Comparison of ENCODE assay signal across 23 mouse cellular contexts in the genomic region with DNA sequence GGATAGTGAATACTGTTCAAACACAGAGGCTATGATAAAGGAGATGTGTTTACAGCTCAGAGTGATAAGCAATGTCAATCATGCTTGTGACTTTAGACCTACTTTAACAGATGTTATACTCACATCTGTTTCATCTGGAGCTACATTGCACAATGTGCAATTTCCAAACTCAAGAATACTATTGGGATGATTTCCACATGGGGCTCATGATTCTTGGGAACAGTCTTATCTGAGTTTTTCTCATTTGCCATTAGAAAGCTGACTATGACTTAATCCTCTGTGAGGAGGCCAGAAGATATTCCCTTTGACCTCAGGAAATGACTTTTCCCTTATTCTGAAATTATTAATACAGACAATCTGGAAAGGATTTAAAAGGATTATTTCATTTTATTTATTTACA.
DNase-seq lines count a peak whose midpoint lies in the region; ATAC-seq and TF ChIP-seq lines count a peak whose summit lies in the region.
"Had no signal": no experiment of that assay in that cellular context is flagged by ENCODE, and none has a peak within 500 bp of the region (broad histone marks: within the 10 kb centered on the region; RNA-seq: fewer than 3 reads in every experiment).

No protein-coding gene starts in this region.

- H3K4me1 ChIP-seq in heart, embryonic 12.5 days (replicated peaks): no peaks in the 10 kb centered on the region
- no peaks in the 10 kb centered on the region for H3K4me1 ChIP-seq in heart, embryonic 16.5 days (ENCODE audit: control insufficient read depth, insufficient read depth, low read length)
- H3K4me1 ChIP-seq in limb, embryonic 14.5 days (ENCODE audit: control insufficient read depth, insufficient read depth, low read length): peaks cover 13% of the 10 kb centered on the region
- no peaks in the 10 kb centered on the region for H3K4me1 ChIP-seq in limb, embryonic 10.5 days
- H3K4me1 ChIP-seq: hindbrain, embryonic 12.5 days; hindbrain, embryonic 15.5 days had no signal

- DNase-seq in heart, adult 18-20 months: peak; percentile 42 to 70
- no peak for DNase-seq in heart, postnatal 25 days (ENCODE audit: low spot score)
- DNase-seq in limb, embryonic 14.5 days (ENCODE audit: low spot score): peak; percentile 49
- DNase-seq in limb, embryonic 10.5 days (ENCODE audit: low spot score): no peak
- DNase-seq in skeletal muscle tissue, adult 2 months (ENCODE audit: low read depth, low spot score): peak; percentile 17
- DNase-seq: adrenal gland, postnatal 10 days; adrenal gland, postnatal 36 days; B cell, adult 2 months; cerebellum, adult 18-20 months; cerebellum, adult 9-10 months; cerebellum, postnatal 14 days; gastrocnemius, postnatal 36 days had no signal

- no peak for TF ChIP-seq POLR2A in limb, embryonic 14.5 days (IDR thresholded peaks at IDR 0.05; ENCODE audit: borderline replicate concordance, extremely low read depth, insufficient read depth, insufficient read length)

- H3K4me2 ChIP-seq in heart, embryonic 12.5 days: no peak overlapping the region
- no peak overlapping the region for H3K4me2 ChIP-seq in heart, embryonic 16.5 days (ENCODE audit: low read depth, low read length)
- H3K4me2 ChIP-seq in limb, embryonic 14.5 days (replicated peaks; ENCODE audit: low read depth, low read length, severe bottlenecking): no peak overlapping the region
- H3K4me2 ChIP-seq: forebrain, embryonic 13.5 days; hindbrain, embryonic 12.5 days; hindbrain, embryonic 15.5 days had no signal

- no peaks in the 10 kb centered on the region for H3K36me3 ChIP-seq in heart, embryonic 12.5 days
- H3K36me3 ChIP-seq in heart, embryonic 16.5 days (ENCODE audit: control insufficient read depth, insufficient read depth): no peaks in the 10 kb centered on the region
- H3K36me3 ChIP-seq in limb, embryonic 14.5 days (ENCODE audit: control insufficient read depth, insufficient read depth, low read length): no peaks in the 10 kb centered on the region
- H3K36me3 ChIP-seq in limb, embryonic 10.5 days: no peaks in the 10 kb centered on the region
- H3K36me3 ChIP-seq: forebrain, embryonic 10.5 days; G1E; hindbrain, embryonic 12.5 days; hindbrain, embryonic 15.5 days had no signal

- no peaks in the 10 kb centered on the region for H3K27me3 ChIP-seq in heart, embryonic 12.5 days (replicated peaks)
- H3K27me3 ChIP-seq in heart, embryonic 16.5 days (ENCODE audit: control insufficient read depth, insufficient read depth, low read length): no peaks in the 10 kb centered on the region
- no peaks in the 10 kb centered on the region for H3K27me3 ChIP-seq in limb, embryonic 14.5 days (ENCODE audit: control insufficient read depth, insufficient read depth, low read length)
- no peaks in the 10 kb centered on the region for H3K27me3 ChIP-seq in limb, embryonic 10.5 days (ENCODE audit: low read depth, poor library complexity, severe bottlenecking)
- H3K27me3 ChIP-seq: CH12.LX; forebrain, embryonic 13.5 days; hindbrain, embryonic 12.5 days; hindbrain, embryonic 15.5 days; Patski had no signal

- no peak overlapping the region for H3K9ac ChIP-seq in heart, embryonic 12.5 days
- H3K9ac ChIP-seq in heart, embryonic 16.5 days (ENCODE audit: low read length): no peak overlapping the region
- no peak overlapping the region for H3K9ac ChIP-seq in limb, embryonic 14.5 days (ENCODE audit: low read depth, low read length, severe bottlenecking)
- H3K9ac ChIP-seq: forebrain, embryonic 13.5 days; hindbrain, embryonic 12.5 days; hindbrain, embryonic 15.5 days had no signal

- ATAC-seq in heart, embryonic 12.5 days (ENCODE audit: insufficient number of reproducible peaks, low FRiP score): no peak
- 0 out of 2 replicates have a peak, but pooled peaks have one; percentile 23 for ATAC-seq in heart, embryonic 16.5 days (replicated peaks; ENCODE audit: extremely low read depth, insufficient read depth, low FRiP score)
- ATAC-seq in limb, embryonic 14.5 days (ENCODE audit: low FRiP score, low read depth): no peak
- ATAC-seq: forebrain, embryonic 13.5 days; forebrain, embryonic 16.5 days; intestine, postnatal 0 days; Patski had no signal

- H3K9me3 ChIP-seq in heart, embryonic 12.5 days (replicated peaks): no peaks in the 10 kb centered on the region
- H3K9me3 ChIP-seq in heart, embryonic 16.5 days (replicated peaks; ENCODE audit: control insufficient read depth, low read length): no peaks in the 10 kb centered on the region
- H3K9me3 ChIP-seq in limb, embryonic 14.5 days (ENCODE audit: control insufficient read depth, low read length): no peaks in the 10 kb centered on the region
- no peaks in the 10 kb centered on the region for H3K9me3 ChIP-seq in limb, embryonic 10.5 days (replicated peaks)
- H3K9me3 ChIP-seq: forebrain, embryonic 10.5 days; forebrain, embryonic 13.5 days; hindbrain, embryonic 12.5 days; hindbrain, embryonic 15.5 days had no signal

- H3K4me3 ChIP-seq in heart, embryonic 12.5 days: no peak overlapping the region
- H3K4me3 ChIP-seq in heart, embryonic 16.5 days (ENCODE audit: low read length): no peak overlapping the region
- H3K4me3 ChIP-seq in limb, embryonic 14.5 days (replicated peaks; ENCODE audit: low read length): no peak overlapping the region
- H3K4me3 ChIP-seq in limb, embryonic 10.5 days: no peak overlapping the region
- H3K4me3 ChIP-seq: forebrain, embryonic 10.5 days; forebrain, embryonic 13.5 days; hindbrain, embryonic 12.5 days; hindbrain, embryonic 15.5 days had no signal

- no peak overlapping the region for H3K27ac ChIP-seq in heart, embryonic 12.5 days (ENCODE audit: poor library complexity, severe bottlenecking)
- no peak overlapping the region for H3K27ac ChIP-seq in heart, embryonic 16.5 days (ENCODE audit: low read length)
- no peak overlapping the region for H3K27ac ChIP-seq in limb, embryonic 14.5 days (replicated peaks; ENCODE audit: low read depth, low read length)
- H3K27ac ChIP-seq in limb, embryonic 10.5 days: no peak overlapping the region
- H3K27ac ChIP-seq: forebrain, embryonic 10.5 days; forebrain, embryonic 13.5 days; hindbrain, embryonic 12.5 days; hindbrain, embryonic 15.5 days had no signal

- intact Hi-C loops in heart, postnatal 25 days (cut with DNase I): no loop called here

Comparison
In these comparisons a context has a peak if more than half of its experiments do, and no peak if none do; other contexts are left out.
1. DNase-seq: peak in heart, adult 18-20 months (2 of 2), limb, embryonic 14.5 days (single experiment) and skeletal muscle tissue, adult 2 months (single experiment); none in heart, postnatal 25 days (single experiment) and limb, embryonic 10.5 days (single experiment).